Mouse (Mus musculus): ENCODE results near the gene Zfyve19.
A peak's percentile ranks its signal among the peaks of the same experiment; 100 is the strongest.

Gene Zfyve19

GRCm38 (mm10) chr2:119196316-119197108, 11.9 kb upstream of the Zfyve19 start:
- no peak for DNase-seq (ENCODE audit: low spot score in 2 of 2)

DNA sequence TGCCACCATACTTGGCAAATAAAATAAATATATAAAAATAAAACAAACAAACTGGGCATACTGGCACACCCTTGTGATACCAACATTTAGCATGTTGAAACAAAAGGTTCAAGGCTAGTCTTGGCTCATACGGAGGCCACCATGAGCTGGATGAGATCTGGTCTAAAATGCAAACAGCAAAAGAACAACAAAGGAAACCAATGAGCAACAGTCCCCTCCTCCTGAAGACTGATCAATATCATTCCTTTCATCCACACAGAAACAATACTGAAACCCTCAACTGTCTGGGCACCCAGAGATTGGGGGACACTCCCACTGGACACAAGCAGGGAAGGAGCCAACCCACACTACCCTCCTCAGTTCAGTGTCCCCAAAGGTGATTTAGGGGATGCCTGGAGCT, 10.9 kb upstream of the Zfyve19 start:
- no peak for DNase-seq (ENCODE audit: low spot score in 2 of 2)

GRCm38 (mm10) chr2:119198049-119198448, 10.4 kb upstream of the Zfyve19 start:
- no peak for DNase-seq (ENCODE audit: low spot score in 2 of 2)

GRCm38 (mm10) chr2:119198934-119199333, 9.5 kb upstream of the Zfyve19 start:
- no peak for DNase-seq (ENCODE audit: low spot score in 2 of 2)

- DNase-seq (ENCODE audit: low spot score in 2 of 2) = peak in 1 of 2 experiments; percentile 68
These were observed 5.4 kb upstream of the Zfyve19 start for GRCm38 (mm10) chr2:119202914-119203453.

DNA sequence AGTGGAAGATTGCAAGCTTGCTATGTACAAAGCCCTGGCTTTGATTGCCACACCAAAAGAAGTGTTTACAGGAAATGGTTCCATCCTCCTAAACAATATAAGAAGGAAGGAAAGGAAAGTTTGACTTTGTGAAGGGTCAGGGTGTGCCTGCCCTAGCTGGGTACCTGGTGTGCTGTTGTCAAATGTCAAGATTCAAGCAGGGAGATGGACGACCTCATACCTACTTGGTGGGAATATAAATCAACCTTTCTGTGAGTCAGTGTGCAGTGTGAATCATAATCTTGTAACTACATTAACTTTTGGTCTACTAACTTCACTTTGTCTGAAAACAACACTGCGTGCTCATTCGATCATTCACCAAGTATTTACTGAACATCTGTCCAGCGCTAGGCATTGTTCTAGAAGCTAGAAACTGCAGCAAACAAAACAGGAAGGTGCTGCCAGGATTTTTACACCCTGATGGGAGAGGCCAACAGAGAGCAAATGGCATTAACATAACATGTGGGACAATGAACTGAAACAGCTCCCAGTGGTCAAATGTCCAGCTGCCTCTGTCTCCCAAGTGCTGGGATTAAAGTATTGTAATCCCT, 4.5 kb upstream of the Zfyve19 start:
- no peak for DNase-seq (ENCODE audit: low spot score in 2 of 2)

DNA sequence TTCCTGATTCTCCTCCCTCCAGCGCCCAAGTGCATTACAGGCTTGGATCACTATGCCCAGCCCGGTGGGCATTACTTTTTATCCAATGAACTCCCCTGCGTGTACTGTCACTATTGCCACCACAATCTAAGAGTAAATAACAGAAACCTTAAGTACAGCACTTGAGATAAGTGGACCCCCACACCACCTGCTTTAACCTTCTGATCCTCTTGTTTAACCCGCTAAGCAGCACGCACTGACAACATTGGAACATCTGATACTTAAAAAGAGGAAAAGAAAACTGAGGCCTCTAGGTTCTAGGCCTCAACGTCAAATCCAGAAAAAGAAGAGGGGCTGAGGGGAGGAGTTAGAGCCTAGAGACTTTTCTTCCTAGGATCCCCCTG, 465 bp upstream of the Zfyve19 start:
- DNase-seq (ENCODE audit: low spot score in 2 of 2) = no peak

GRCm38 (mm10) chr2:119209176-119209507, 725 bp downstream of the Zfyve19 start:
- DNase-seq (ENCODE audit: low spot score in 2 of 2) = no peak

GRCm38 (mm10) chr2:119229775-119230704, 21.6 kb downstream of the Zfyve19 start, which contains the start of gene Ppp1r14d:
Ppp1r14d (minus strand) TSS chr2:119229906.
- DNase-seq (ENCODE audit: low spot score in 2 of 2) = no peak

DNA sequence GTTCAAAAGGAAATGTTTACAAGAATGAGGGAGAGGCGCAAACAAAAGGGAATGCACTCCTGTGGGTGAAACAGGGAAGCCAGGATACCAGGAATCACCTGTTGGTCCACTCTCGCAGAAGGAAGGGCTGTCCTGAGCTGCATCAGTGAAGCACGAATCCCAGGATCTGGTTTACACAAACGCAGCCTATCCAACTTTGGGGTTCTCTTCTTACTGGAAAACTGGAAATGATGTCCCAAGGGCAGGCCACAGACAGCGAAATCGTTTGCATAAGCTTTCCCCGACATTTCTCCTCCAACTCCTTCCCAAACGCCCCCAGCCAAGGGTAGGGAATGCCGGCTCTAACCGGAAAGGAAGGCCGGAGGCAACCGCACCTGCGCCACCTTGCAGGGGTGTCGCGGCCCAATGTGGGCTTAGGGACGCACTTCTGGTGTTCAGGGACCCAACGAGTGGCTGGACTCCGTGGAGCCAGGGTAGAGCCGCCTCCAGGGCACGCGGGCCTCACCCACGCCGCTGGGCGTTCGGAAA, 28.3 kb downstream of the Zfyve19 start:
- DNase-seq (ENCODE audit: low spot score in 2 of 2) = no peak

DNA sequence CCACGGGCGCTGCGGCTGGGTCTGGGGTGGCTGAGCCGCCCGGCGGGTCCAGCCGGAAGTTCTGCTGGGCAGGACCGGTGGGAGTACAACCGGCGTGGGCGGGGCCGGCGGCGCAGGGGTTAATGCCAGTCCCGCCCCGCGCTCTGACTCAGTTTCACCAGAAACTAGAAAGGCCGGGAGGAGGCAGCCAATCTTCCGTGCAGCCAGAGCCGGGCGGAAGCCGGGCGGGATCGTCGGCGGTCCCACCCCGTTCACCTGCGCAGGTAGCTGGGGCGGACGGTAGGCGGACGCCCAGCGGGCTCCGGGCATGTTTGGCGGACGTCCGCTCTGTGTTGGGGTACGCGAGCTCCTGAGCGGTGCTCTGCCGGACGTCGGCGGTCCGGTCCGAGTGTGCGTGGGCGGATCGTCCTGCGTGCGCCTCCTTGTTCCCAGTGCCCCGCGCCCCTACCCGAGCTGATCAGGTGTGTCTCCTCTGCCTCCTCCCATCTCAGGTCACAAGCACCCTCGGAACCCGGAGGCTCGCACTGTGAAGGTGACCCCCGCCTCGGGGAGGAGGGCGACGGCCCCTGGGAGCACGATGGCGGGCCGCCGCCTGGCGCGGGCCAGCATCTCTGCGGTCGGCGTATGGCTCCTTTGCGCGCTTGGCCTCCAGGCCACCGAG, 28.9 kb downstream of the Zfyve19 start, which contains the start of gene Spint1:
Spint1 (plus strand) TSS at position 153 of the 661 bp plus-strand sequence.
- DNase-seq (ENCODE audit: low spot score in 2 of 2) = peak in 1 of 2 experiments; percentile 57

DNA sequence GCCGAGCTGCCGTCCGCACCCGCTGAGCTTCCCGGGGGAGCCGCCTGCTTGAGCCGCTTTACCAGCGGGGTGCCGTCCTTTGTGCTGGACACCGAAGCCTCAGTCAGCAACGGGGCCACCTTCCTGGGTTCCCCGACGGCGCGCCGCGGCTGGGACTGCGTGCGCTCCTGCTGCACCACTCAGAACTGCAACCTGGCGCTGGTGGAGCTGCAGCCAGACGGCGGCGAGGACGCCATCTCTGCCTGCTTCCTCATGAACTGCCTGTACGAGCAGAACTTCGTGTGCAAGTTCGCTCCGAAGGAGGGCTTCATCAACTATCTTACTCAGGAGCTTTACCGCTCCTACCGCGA, 29.4 kb downstream of the Zfyve19 start:
- DNase-seq (ENCODE audit: low spot score in 2 of 2) = no peak

- DNase-seq (ENCODE audit: low spot score in 2 of 2) = peak in 1 of 2 experiments; percentile 43
These were observed 30.3 kb downstream of the Zfyve19 start for GRCm38 (mm10) chr2:119238671-119239070.

GRCm38 (mm10) chr2:119240075-119240818, 31.8 kb downstream of the Zfyve19 start:
- no peak for DNase-seq (ENCODE audit: low spot score in 2 of 2)

- DNase-seq (ENCODE audit: low spot score in 2 of 2) = no peak
These were observed 32.4 kb downstream of the Zfyve19 start for GRCm38 (mm10) chr2:119240819-119241186.

GRCm38 (mm10) chr2:119242548-119242947, 34.1 kb downstream of the Zfyve19 start:
- no peak for DNase-seq (ENCODE audit: low spot score in 2 of 2)

DNA sequence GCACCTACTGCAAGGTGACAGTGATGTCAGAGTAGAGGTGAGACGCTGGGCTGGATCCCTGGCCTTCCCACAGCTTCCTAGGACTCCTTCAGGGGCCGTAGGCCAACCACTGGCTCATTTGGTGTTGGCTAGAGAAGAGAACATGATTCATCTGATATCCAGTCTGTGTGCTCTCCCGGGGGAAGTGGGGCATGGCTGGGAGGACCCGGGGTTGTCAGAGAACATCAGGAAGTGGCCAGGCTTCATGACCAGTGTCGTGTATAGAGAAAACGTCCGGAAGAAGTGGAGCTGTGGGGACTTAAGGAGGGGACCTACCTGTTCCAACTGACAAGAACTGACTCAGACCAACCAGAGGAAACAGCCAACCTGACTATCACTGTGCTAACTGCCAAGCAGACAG, 36.8 kb downstream of the Zfyve19 start:
- no peak for DNase-seq (ENCODE audit: low spot score in 2 of 2)

- no peak for DNase-seq (ENCODE audit: low spot score in 2 of 2)
These were observed 39.5 kb downstream of the Zfyve19 start for GRCm38 (mm10) chr2:119247904-119248303.

DNA sequence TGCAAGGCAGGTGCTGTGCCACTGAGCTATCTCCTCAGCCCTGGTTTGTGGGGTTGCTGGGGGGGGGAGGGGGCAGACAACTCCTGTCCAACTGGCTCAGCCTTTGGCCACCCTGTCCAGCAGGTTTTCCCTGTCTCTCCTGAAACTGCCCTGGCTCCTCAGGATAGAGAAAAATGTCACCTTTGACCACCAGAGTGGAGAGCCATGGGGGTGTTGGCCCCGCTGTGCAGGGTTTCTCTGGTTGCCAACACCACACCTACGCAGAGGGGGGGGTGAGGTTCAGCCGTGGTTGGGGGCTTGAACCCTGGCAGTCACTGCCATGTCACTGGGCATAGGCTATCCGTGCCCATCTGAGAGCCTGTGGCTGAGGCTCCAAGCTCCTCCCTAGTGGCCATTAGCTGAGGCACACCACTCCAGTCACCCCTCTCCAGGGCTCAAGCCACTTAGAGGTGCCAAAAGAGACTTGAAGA, 41.2 kb downstream of the Zfyve19 start:
- no peak for DNase-seq (ENCODE audit: low spot score in 2 of 2)

DNA sequence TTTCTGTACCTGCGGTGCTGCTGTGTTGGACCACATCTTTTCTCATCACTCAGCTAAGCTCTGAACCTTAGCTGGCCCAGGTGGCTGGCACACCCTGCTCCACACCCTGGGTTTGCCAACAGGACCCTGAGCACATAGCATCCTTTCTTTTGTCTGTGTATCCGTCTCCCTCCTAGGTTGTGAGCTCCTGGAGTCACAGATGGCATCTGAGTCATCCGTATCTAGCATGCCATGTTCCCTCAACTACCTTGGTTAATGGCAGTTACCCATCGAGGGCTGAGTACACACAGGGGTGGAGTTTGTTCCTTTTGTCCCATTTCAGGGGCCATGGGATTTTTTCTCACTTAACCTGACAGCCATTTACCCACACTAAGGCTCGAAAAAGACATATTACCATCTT, 42.0 kb downstream of the Zfyve19 start:
- no peak for DNase-seq (ENCODE audit: low spot score in 2 of 2)
